Mouse (Mus musculus) hindbrain, embryonic 12.5 days (tissue): ENCODE data around the gene Cd200r3. TPM values are rescaled to one million over a fixed set of nuclear protein-coding genes. Genes with fewer than 3 reads are reported as not detected.

ENCODE experiments used
- ATAC-seq: fragments of 200-750 bp; cut with Nextera tagmentation; 2 replicates; pipeline ENCODE4 v1.8.0; 2017; ENCODE audit warnings: moderate TSS enrichment; ENCODE audit not compliant: low FRiP score
- H3K27ac ChIP-seq: fragments of 300-500 bp; sonication (generic); 2 replicates; pipeline ENCODE4 v1.5.1; 2016; ENCODE audit warnings: mild to moderate bottlenecking
- H3K27me3 ChIP-seq: fragments of 300-500 bp; sonication (generic); 2 replicates; pipeline ENCODE4 v1.6.1; 2016; ENCODE audit warnings: mild to moderate bottlenecking
- H3K36me3 ChIP-seq: fragments of 300-500 bp; sonication (generic); 2 replicates; pipeline ENCODE4 v1.6.1; 2016; ENCODE audit warnings: mild to moderate bottlenecking
- H3K4me1 ChIP-seq: fragments of 300-500 bp; sonication (generic); 2 replicates; pipeline ENCODE4 v1.6.1; 2016
- H3K4me2 ChIP-seq: fragments of 300-500 bp; sonication (generic); replicated peaks from 2 replicates; pipeline ENCODE4 v1.6.1; 2016; ENCODE audit warnings: mild to moderate bottlenecking
- H3K4me3 ChIP-seq: fragments of 300-500 bp; sonication (generic); 2 replicates; pipeline ENCODE4 v1.5.1; 2016; ENCODE audit warnings: mild to moderate bottlenecking
- H3K9ac ChIP-seq: fragments of 300-500 bp; sonication (generic); 2 replicates; pipeline ENCODE4 v1.6.1; 2016; ENCODE audit warnings: mild to moderate bottlenecking, moderate library complexity
- H3K9me3 ChIP-seq: fragments of 300-500 bp; sonication (generic); replicated peaks from 2 replicates; pipeline ENCODE4 v1.6.1; 2016; ENCODE audit warnings: mild to moderate bottlenecking
- WGBS: fragments of 180-500 bp; shearing (Covaris S2); methylation state at CpG from one replicate; pipeline ENCODE4 v1.1.7; 2016; 5-methylcytosine and 5-hydroxymethylcytosine counted together
- polyA plus RNA-seq: library from polyadenylated mRNA; unstranded; fragments of >200 nt; fragmentation: Nextera tagmentation; extraction: Ambion mirVana; gene quantifications from 2 replicates; pipeline ENCODE4 v1.2.1, GENCODE M21; 2016

The Cd200r3 gene
- polyA plus RNA-seq, 1 experiment from 2014 or later: not detected

GRCm38 (mm10) chr16:44995111-44995510 lies 51.6 kb downstream of the Cd200r3 start:
- H3K4me2 ChIP-seq: no peak overlapping the region
- H3K9me3 ChIP-seq: no peaks in the 10 kb centered on the region
- H3K9ac ChIP-seq: no peak overlapping the region
- H3K4me1 ChIP-seq: no peaks in the 10 kb centered on the region
- no peak overlapping the region for H3K4me3 ChIP-seq
- H3K27me3 ChIP-seq: no peaks in the 10 kb centered on the region
- no peak overlapping the region for H3K27ac ChIP-seq
- ATAC-seq: no peak
- no peaks in the 10 kb centered on the region for H3K36me3 ChIP-seq
- WGBS: 62% methylated on average over 1 of the region's 1 CpGs

- no peak for ATAC-seq
- Histone ChIP-seq H3K9me3 (no peaks in the 10 kb centered on the region), H3K4me3 (no peak overlapping the region), H3K4me2 (no peak overlapping the region), H3K4me1 (no peaks in the 10 kb centered on the region), H3K36me3 (no peaks in the 10 kb centered on the region), H3K9ac (no peak overlapping the region), H3K27me3 (no peaks in the 10 kb centered on the region), H3K27ac (no peak overlapping the region)
- 88% methylated on average over 1 of the region's 1 CpGs for WGBS
Measured at GRCm38 (mm10) chr16:44996701-44997100, 53.2 kb downstream of the Cd200r3 start.

GRCm38 (mm10) chr16:44999537-44999936 lies 56.1 kb downstream of the Cd200r3 start:
- Histone ChIP-seq H3K4me1 (no peaks in the 10 kb centered on the region), H3K4me3 (no peak overlapping the region), H3K4me2 (no peak overlapping the region), H3K27me3 (no peaks in the 10 kb centered on the region), H3K27ac (no peak overlapping the region), H3K36me3 (no peaks in the 10 kb centered on the region), H3K9ac (no peak overlapping the region), H3K9me3 (no peaks in the 10 kb centered on the region)
- WGBS: 71% methylated on average over 3 of the region's 3 CpGs
- no peak for ATAC-seq

GRCm38 (mm10) chr16:45004443-45004842 lies 61.0 kb downstream of the Cd200r3 start:
- 78% methylated on average over 3 of the region's 3 CpGs for WGBS
- Histone ChIP-seq H3K9me3 (no peaks in the 10 kb centered on the region), H3K4me3 (no peak overlapping the region), H3K27ac (no peak overlapping the region), H3K9ac (no peak overlapping the region), H3K36me3 (no peaks in the 10 kb centered on the region), H3K27me3 (no peaks in the 10 kb centered on the region), H3K4me2 (no peak overlapping the region), H3K4me1 (no peaks in the 10 kb centered on the region)
- ATAC-seq: no peak

GRCm38 (mm10) chr16:45005280-45005679 lies 61.8 kb downstream of the Cd200r3 start:
- no peaks in the 10 kb centered on the region for H3K4me1 ChIP-seq
- no peak for ATAC-seq
- no peak overlapping the region for H3K4me3 ChIP-seq
- no peaks in the 10 kb centered on the region for H3K9me3 ChIP-seq
- H3K27me3 ChIP-seq: no peaks in the 10 kb centered on the region
- H3K36me3 ChIP-seq: no peaks in the 10 kb centered on the region
- 70% methylated on average over 3 of the region's 3 CpGs for WGBS
- H3K27ac ChIP-seq: no peak overlapping the region
- H3K9ac ChIP-seq: no peak overlapping the region
- H3K4me2 ChIP-seq: no peak overlapping the region

- H3K27me3 ChIP-seq: no peaks in the 10 kb centered on the region
- no peak overlapping the region for H3K4me2 ChIP-seq
- H3K27ac ChIP-seq: no peak overlapping the region
- no peak overlapping the region for H3K4me3 ChIP-seq
- H3K4me1 ChIP-seq: no peaks in the 10 kb centered on the region
- no peak for ATAC-seq
- H3K9ac ChIP-seq: no peak overlapping the region
- no peaks in the 10 kb centered on the region for H3K9me3 ChIP-seq
- H3K36me3 ChIP-seq: no peaks in the 10 kb centered on the region
- WGBS: 73% methylated on average over 2 of the region's 2 CpGs
Measured at GRCm38 (mm10) chr16:45006971-45007370, 63.5 kb downstream of the Cd200r3 start.

GRCm38 (mm10) chr16:45007807-45008206 lies 64.3 kb downstream of the Cd200r3 start:
- WGBS: 84% methylated on average over 4 of the region's 4 CpGs
- Histone ChIP-seq H3K36me3 (no peaks in the 10 kb centered on the region), H3K4me2 (no peak overlapping the region), H3K9ac (no peak overlapping the region), H3K4me1 (no peaks in the 10 kb centered on the region), H3K4me3 (no peak overlapping the region), H3K27me3 (no peaks in the 10 kb centered on the region), H3K27ac (no peak overlapping the region), H3K9me3 (no peaks in the 10 kb centered on the region)
- ATAC-seq: no peak

GRCm38 (mm10) chr16:45009634-45010033 lies 66.2 kb downstream of the Cd200r3 start:
- no peak for ATAC-seq
- H3K27me3 ChIP-seq: no peaks in the 10 kb centered on the region

GRCm38 (mm10) chr16:45015591-45015990 lies 72.1 kb downstream of the Cd200r3 start:
- Histone ChIP-seq H3K9ac (no peak overlapping the region), H3K4me1 (no peaks in the 10 kb centered on the region), H3K4me3 (no peak overlapping the region), H3K36me3 (no peaks in the 10 kb centered on the region), H3K9me3 (no peaks in the 10 kb centered on the region), H3K4me2 (no peak overlapping the region), H3K27me3 (no peaks in the 10 kb centered on the region), H3K27ac (no peak overlapping the region)
- no peak for ATAC-seq
- 95% methylated on average over 1 of the region's 1 CpGs for WGBS

More at GRCm38 (mm10) chr16:45009634-45010033, 66.2 kb downstream of the Cd200r3 start:
- Histone ChIP-seq H3K4me1 (no peaks in the 10 kb centered on the region), H3K27ac (no peak overlapping the region), H3K4me2 (no peak overlapping the region), H3K36me3 (no peaks in the 10 kb centered on the region), H3K9me3 (no peaks in the 10 kb centered on the region), H3K4me3 (no peak overlapping the region), H3K9ac (no peak overlapping the region)
- WGBS: 58% methylated on average over 5 of the region's 5 CpGs

- no peaks in the 10 kb centered on the region for H3K36me3 ChIP-seq
- no peaks in the 10 kb centered on the region for H3K9me3 ChIP-seq
- H3K27ac ChIP-seq: no peak overlapping the region
- no peak overlapping the region for H3K4me3 ChIP-seq
- no peak for ATAC-seq
- H3K27me3 ChIP-seq: no peaks in the 10 kb centered on the region
- H3K9ac ChIP-seq: no peak overlapping the region
- 75% methylated on average over 3 of the region's 3 CpGs for WGBS
- H3K4me2 ChIP-seq: no peak overlapping the region
- H3K4me1 ChIP-seq: no peaks in the 10 kb centered on the region
Measured at GRCm38 (mm10) chr16:45016488-45016887, 73.0 kb downstream of the Cd200r3 start.

GRCm38 (mm10) chr16:45018868-45019267 lies 75.4 kb downstream of the Cd200r3 start:
- no peak overlapping the region for H3K9ac ChIP-seq
- no peak overlapping the region for H3K4me3 ChIP-seq
- no peak for ATAC-seq
- no peaks in the 10 kb centered on the region for H3K9me3 ChIP-seq
- 94% methylated on average over 2 of the region's 2 CpGs for WGBS
- no peaks in the 10 kb centered on the region for H3K36me3 ChIP-seq
- H3K4me1 ChIP-seq: no peaks in the 10 kb centered on the region
- no peaks in the 10 kb centered on the region for H3K27me3 ChIP-seq
- no peak overlapping the region for H3K4me2 ChIP-seq
- H3K27ac ChIP-seq: no peak overlapping the region

- H3K4me2 ChIP-seq: no peak overlapping the region
- no peak for ATAC-seq
- no peak overlapping the region for H3K27ac ChIP-seq
- H3K9ac ChIP-seq: no peak overlapping the region
- H3K4me1 ChIP-seq: no peaks in the 10 kb centered on the region
- no peak overlapping the region for H3K4me3 ChIP-seq
- H3K27me3 ChIP-seq: no peaks in the 10 kb centered on the region
- 81% methylated on average over 1 of the region's 1 CpGs for WGBS
- no peaks in the 10 kb centered on the region for H3K36me3 ChIP-seq
- H3K9me3 ChIP-seq: no peaks in the 10 kb centered on the region
Measured at GRCm38 (mm10) chr16:45020055-45020454, 76.6 kb downstream of the Cd200r3 start.

GRCm38 (mm10) chr16:45020669-45021309 lies 77.3 kb downstream of the Cd200r3 start:
- Histone ChIP-seq H3K4me2 (no peak overlapping the region), H3K4me3 (no peak overlapping the region), H3K27ac (no peak overlapping the region), H3K4me1 (no peaks in the 10 kb centered on the region), H3K9me3 (no peaks in the 10 kb centered on the region), H3K36me3 (no peaks in the 10 kb centered on the region), H3K9ac (no peak overlapping the region), H3K27me3 (no peaks in the 10 kb centered on the region)
- 89% methylated on average over 2 of the region's 2 CpGs for WGBS
- no peak for ATAC-seq
